Mouse (Mus musculus): Measurements from ENCODE around the gene Abcc4.

- peak; percentile 80 for TF ChIP-seq CTCF (IDR thresholded peaks at IDR 0.05; ENCODE audit: control insufficient read depth, insufficient read depth, low read length)
- TF ChIP-seq POLR2A (IDR thresholded peaks at IDR 0.05; ENCODE audit: borderline replicate concordance, control insufficient read depth, low read depth, low read length), result no peak
Measured at GRCm38 (mm10) chr14:118616698-118617311, 89.2 kb downstream of the Abcc4 start.
